Mouse (Mus musculus) thymus, postnatal 0 days (tissue): Measurements from ENCODE around the gene Gm11213. TPM values are rescaled to one million over a fixed set of nuclear protein-coding genes. Genes with fewer than 3 reads are reported as not detected.

Experiments
- DNase-seq: peaks from one replicate; pipeline ENCODE4 v3.0.0-alpha.2; 2015; ENCODE audit warnings: low spot score
- polyA plus RNA-seq: library from polyadenylated mRNA; unstranded; fragments of >200 nt; fragmentation: Nextera tagmentation; extraction: Ambion mirVana; gene quantifications from 2 replicates; pipeline ENCODE4 v1.2.1, GENCODE M21; 2015

The Gm11213 gene
- polyA plus RNA-seq, 1 experiment from 2014 or later, result not detected

DNA sequence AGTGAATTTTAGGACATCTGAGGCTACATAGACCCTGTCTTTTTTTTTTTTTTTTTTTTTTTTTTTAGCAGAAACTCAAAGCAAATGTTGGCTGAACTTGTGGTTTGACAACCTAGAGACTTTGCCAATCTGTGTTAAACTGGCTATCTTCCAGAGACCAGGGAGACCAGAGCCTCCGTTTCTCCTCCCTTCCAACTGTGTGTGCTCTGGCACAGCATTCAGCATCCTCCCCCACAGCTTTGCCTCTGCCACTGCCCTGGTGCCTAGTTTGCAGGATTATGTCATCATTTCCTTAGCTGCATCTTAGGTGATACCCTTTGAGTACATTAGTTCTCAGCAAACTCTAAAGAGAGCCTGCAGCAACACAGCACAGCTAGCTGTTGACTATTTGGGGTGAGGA, 57.3 kb downstream of the Gm11213 start:
- no peak for DNase-seq

Other genes starting within 250 kb of the Gm11213 start
- not detected in 2 replicates for gene Orm3, start 249.1 kb downstream of the Gm11213 start, polyA plus RNA-seq
- gene Orm2, start 242.8 kb downstream of the Gm11213 start, polyA plus RNA-seq, result 0.17 and 0.33 TPM in 2 replicates
- 20.6 and 25.9 TPM in 2 replicates for gene Akna, start 201.9 kb downstream of the Gm11213 start, polyA plus RNA-seq
- 12.0 and 17.1 TPM in 2 replicates for gene Whrn, start 109.3 kb downstream of the Gm11213 start, polyA plus RNA-seq
- gene Atp6v1g1, start 60.5 kb downstream of the Gm11213 start, polyA plus RNA-seq, result 373 and 381 TPM in 2 replicates
- 13.7 and 14.9 TPM in 2 replicates for gene Tmem268, start 46.5 kb downstream of the Gm11213 start, polyA plus RNA-seq
- not detected in 2 replicates for gene Tex48, start 17.2 kb upstream of the Gm11213 start, polyA plus RNA-seq
- not detected in 2 replicates for gene Gm11214, start 58.1 kb upstream of the Gm11213 start, polyA plus RNA-seq
- gene Tnfsf15, start 139.9 kb upstream of the Gm11213 start, polyA plus RNA-seq, result 0.28 and 0.48 TPM in 2 replicates